Mouse (Mus musculus) midbrain, embryonic 10.5 days (tissue): ENCODE measurements at regions not wholly inside any gene's neighbourhood (a gene's known extent, or its start where the extent isn't known, plus 50 kb on each side); places are given as distances from the start of the nearest gene placed in this dataset.

Experiments used
- DNase-seq: peaks from one replicate; pipeline ENCODE4 v3.0.0-alpha.2; 2017; ENCODE audit warnings: low spot score
- H3K27ac ChIP-seq: fragments of 300-500 bp; sonication (generic); replicated peaks from 2 replicates; pipeline ENCODE4 v1.5.1; 2016; ENCODE audit warnings: mild to moderate bottlenecking
- H3K27me3 ChIP-seq: fragments of 300-500 bp; sonication (generic); 2 replicates; pipeline ENCODE4 v1.6.1; 2016; ENCODE audit warnings: low read depth, mild to moderate bottlenecking; ENCODE audit not compliant: poor library complexity, severe bottlenecking
- H3K36me3 ChIP-seq: fragments of 300-500 bp; sonication (generic); 2 replicates; pipeline ENCODE4 v1.6.1; 2016; ENCODE audit warnings: mild to moderate bottlenecking, moderate library complexity
- H3K4me1 ChIP-seq: fragments of 300-500 bp; sonication (generic); 2 replicates; pipeline ENCODE4 v1.6.1; 2016
- H3K4me3 ChIP-seq: fragments of 300-500 bp; sonication (generic); 2 replicates; pipeline ENCODE4 v1.5.1; 2016; ENCODE audit warnings: mild to moderate bottlenecking, moderate library complexity
- H3K9me3 ChIP-seq: fragments of 300-500 bp; sonication (generic); replicated peaks from 2 replicates; pipeline ENCODE4 v1.6.1; 2016; ENCODE audit warnings: mild to moderate bottlenecking
- WGBS: fragments of 180-500 bp; shearing (Covaris S2); methylation state at CpG from one replicate; pipeline ENCODE4 v1.1.7; 2016; 5-methylcytosine and 5-hydroxymethylcytosine counted together

DNA sequence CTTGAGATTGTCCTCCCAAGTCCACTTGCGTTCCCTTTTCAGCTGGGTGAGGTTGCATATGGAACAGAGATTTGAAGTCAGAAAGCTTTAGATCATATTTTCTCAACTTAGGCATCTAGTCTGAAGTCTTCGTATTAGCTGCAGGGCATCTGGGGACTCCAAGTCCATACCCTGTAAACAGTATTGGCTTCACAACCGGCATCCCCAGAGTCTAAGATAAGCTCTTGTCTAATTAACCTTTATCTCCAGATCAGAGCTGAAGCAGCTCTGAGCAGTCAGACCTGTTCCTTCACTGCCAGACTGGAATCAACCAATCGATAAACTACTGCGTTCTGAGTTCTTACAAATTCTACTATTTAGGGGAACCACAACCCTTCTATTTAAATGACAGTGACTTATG lies 422.6 kb upstream of the Gulo start:
- Histone ChIP-seq H3K27me3 (no peaks in the 10 kb centered on the region), H3K9me3 (0 out of 2 replicates have a peak, but pooled peaks cover 3% of the 10 kb centered on the region), H3K36me3 (no peaks in the 10 kb centered on the region), H3K4me1 (no peaks in the 10 kb centered on the region), H3K4me3 (no peak overlapping the region), H3K27ac (no peak overlapping the region)
- 89% methylated on average over 5 of the region's 5 CpGs for WGBS
- no peak for DNase-seq

DNA sequence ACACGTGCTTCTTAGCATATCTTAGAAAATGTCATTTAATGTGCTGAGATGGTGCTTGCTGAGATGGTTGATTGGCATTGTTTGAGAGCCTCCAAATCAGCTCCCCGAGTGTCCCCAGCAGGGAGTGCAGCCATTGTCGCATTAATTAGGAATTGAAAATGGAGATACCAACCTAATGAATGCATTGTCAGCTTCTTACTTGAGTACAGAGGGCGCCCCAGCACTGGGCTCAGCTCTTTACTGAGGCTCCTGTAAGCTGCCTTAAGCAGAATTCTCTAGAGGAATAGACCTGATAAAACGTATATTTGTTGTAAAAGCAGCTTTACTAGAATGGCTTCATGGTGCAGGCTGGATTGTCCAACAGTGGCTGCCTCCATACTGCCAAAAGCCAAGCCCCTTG lies 415.1 kb upstream of the Gulo start:
- Histone ChIP-seq H3K27me3 (no peaks in the 10 kb centered on the region), H3K4me1 (peaks cover 8% of the 10 kb centered on the region), H3K36me3 (no peaks in the 10 kb centered on the region), H3K4me3 (no peak overlapping the region), H3K27ac (no peak overlapping the region), H3K9me3 (no peaks in the 10 kb centered on the region)
- WGBS: 8% methylated on average over 5 of the region's 5 CpGs
- no peak for DNase-seq
